In the genomic region with DNA sequence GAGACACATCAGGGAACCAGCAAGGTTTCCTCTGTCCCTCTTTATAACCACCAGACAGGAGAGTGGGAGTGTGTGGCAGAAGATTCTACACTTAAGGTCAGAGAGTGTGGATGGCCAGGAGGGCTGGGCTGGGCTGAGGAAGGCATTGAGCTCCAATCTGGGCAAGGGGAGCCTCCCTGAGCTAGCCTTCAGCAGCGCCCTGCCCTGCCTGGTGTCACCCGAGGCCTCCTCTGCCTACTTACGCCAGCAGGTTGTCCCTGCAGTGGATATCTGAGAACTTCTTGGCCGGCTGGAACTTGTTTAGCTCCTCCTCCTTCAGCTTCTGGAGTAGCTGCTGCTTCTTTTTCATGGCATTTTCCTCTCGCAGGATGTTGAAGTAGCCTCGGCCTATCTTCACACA, we compare ENCODE assay signal across 24 mouse cellular contexts.
A peak's percentile ranks its signal among the peaks of the same experiment; 100 is the strongest.
DNase-seq lines count a peak whose midpoint lies in the region; ATAC-seq and TF ChIP-seq lines count a peak whose summit lies in the region.
"Had no signal": no experiment of that assay in that cellular context is flagged by ENCODE, and none has a peak within 500 bp of the region (broad histone marks: within the 10 kb centered on the region; RNA-seq: fewer than 3 reads in every experiment).

No protein-coding gene starts in this region.

- H3K4me3 ChIP-seq in gastrocnemius, adult 2 months, result no peak overlapping the region
- H3K4me3 ChIP-seq in kidney, embryonic 15.5 days (replicated peaks), result no peak overlapping the region
- no peak overlapping the region for H3K4me3 ChIP-seq in embryonic facial prominence, embryonic 11.5 days (ENCODE audit: low read depth, low read length)
- H3K4me3 ChIP-seq: embryonic facial prominence, embryonic 15.5 days; erythroblast, embryonic 14.5 days; forebrain, embryonic 10.5 days; heart, embryonic 13.5 days; hindbrain, embryonic 12.5 days had no signal

- H3K9me3 ChIP-seq in kidney, embryonic 15.5 days (replicated peaks), result no peaks in the 10 kb centered on the region
- no peaks in the 10 kb centered on the region for H3K9me3 ChIP-seq in embryonic facial prominence, embryonic 11.5 days (replicated peaks; ENCODE audit: control insufficient read depth, low read length)
- H3K9me3 ChIP-seq: forebrain, embryonic 10.5 days; hindbrain, embryonic 12.5 days had no signal

- no peak overlapping the region for H3K9ac ChIP-seq in kidney, embryonic 15.5 days
- H3K9ac ChIP-seq in embryonic facial prominence, embryonic 11.5 days (replicated peaks; ENCODE audit: low read length), result no peak overlapping the region
- H3K9ac ChIP-seq: embryonic facial prominence, embryonic 15.5 days; heart, embryonic 13.5 days; hindbrain, embryonic 12.5 days had no signal

- H3K36me3 ChIP-seq in kidney, embryonic 15.5 days, result no peaks in the 10 kb centered on the region
- H3K36me3 ChIP-seq in embryonic facial prominence, embryonic 11.5 days (replicated peaks; ENCODE audit: control insufficient read depth, insufficient read depth, low read depth, low read length), result no peaks in the 10 kb centered on the region
- H3K36me3 ChIP-seq: embryonic facial prominence, embryonic 15.5 days; forebrain, embryonic 10.5 days; heart, embryonic 13.5 days; hindbrain, embryonic 12.5 days had no signal

- H3K27me3 ChIP-seq in kidney, embryonic 15.5 days, result peaks cover 4% of the 10 kb centered on the region; the same call in 1 of the 2 replicates
- no peaks in the 10 kb centered on the region; the same call in 1 of the 2 replicates for H3K27me3 ChIP-seq in embryonic facial prominence, embryonic 11.5 days (ENCODE audit: control insufficient read depth, insufficient read depth, low read length)
- H3K27me3 ChIP-seq: hindbrain, embryonic 12.5 days had no signal

- H3K4me2 ChIP-seq in kidney, embryonic 15.5 days, result no peak overlapping the region
- no peak overlapping the region for H3K4me2 ChIP-seq in embryonic facial prominence, embryonic 11.5 days (ENCODE audit: low read depth, low read length)
- H3K4me2 ChIP-seq: embryonic facial prominence, embryonic 15.5 days; heart, embryonic 13.5 days; hindbrain, embryonic 12.5 days had no signal

- peak; percentile 56 for DNase-seq in gastrocnemius, adult 2 months
- DNase-seq in gastrocnemius, postnatal 14 days, result no peak
- DNase-seq in kidney, postnatal 25 days, result no peak
- peak; percentile 41 for DNase-seq in embryonic facial prominence, embryonic 11.5 days (ENCODE audit: low spot score)
- no peak for DNase-seq in right cerebral cortex, postnatal 4 days
- DNase-seq in adrenal gland, postnatal 4 days (ENCODE audit: low spot score in 2 of 2), result no peak
- DNase-seq: adrenal gland, postnatal 14 days; cerebellum, adult 18-20 months; cerebellum, adult 9-11 months; cerebellum, postnatal 36 days; gastrocnemius, postnatal 10 days; heart, postnatal 10 days; heart, postnatal 4 days had no signal

- intact Hi-C loops in gastrocnemius, adult 2 months (cut with DNase I), result no loop called here
- intact Hi-C loops in gastrocnemius, postnatal 14 days (cut with DNase I; ENCODE audit: low total_unique reads), result no loop called here

- 0 out of 2 replicates have a peak, but pooled peaks have one; percentile 12 for ATAC-seq in kidney, embryonic 15.5 days (replicated peaks; ENCODE audit: low FRiP score)
- no peak for ATAC-seq in embryonic facial prominence, embryonic 11.5 days (replicated peaks; ENCODE audit: insufficient number of reproducible peaks, low FRiP score, low TSS enrichment, low read depth)
- ATAC-seq: activated CD4-positive, CD25-positive, alpha-beta regulatory T cell, adult 4 months; forebrain, embryonic 14.5 days; hindbrain, embryonic 16.5 days; inflammation-experienced regulatory T-cells, adult 6 months; Patski had no signal

- H3K27ac ChIP-seq in gastrocnemius, adult 2 months, result peak overlapping the region; percentile 31; the same call in 1 of the 2 replicates
- H3K27ac ChIP-seq in kidney, embryonic 15.5 days, result no peak overlapping the region
- H3K27ac ChIP-seq in embryonic facial prominence, embryonic 11.5 days (replicated peaks; ENCODE audit: low read depth, low read length), result no peak overlapping the region
- H3K27ac ChIP-seq: embryonic facial prominence, embryonic 15.5 days; forebrain, embryonic 10.5 days; heart, embryonic 13.5 days had no signal

- peaks cover 2% of the 10 kb centered on the region; the same call in 1 of the 2 replicates for H3K4me1 ChIP-seq in kidney, embryonic 15.5 days
- H3K4me1 ChIP-seq in embryonic facial prominence, embryonic 11.5 days (ENCODE audit: control insufficient read depth, insufficient read depth, low read length), result no peaks in the 10 kb centered on the region
- H3K4me1 ChIP-seq: embryonic facial prominence, embryonic 15.5 days; heart, embryonic 13.5 days had no signal

- TF ChIP-seq CTCF in gastrocnemius, adult 2 months (IDR thresholded peaks at IDR 0.05), result no peak

- 16% methylated on average over 6 of the region's 6 CpGs for WGBS in kidney, embryonic 15.5 days
- whole genome bisulfite sequencing in embryonic facial prominence, embryonic 11.5 days, result 33% methylated on average over 6 of the region's 6 CpGs

Comparison
In these comparisons a context has a peak if more than half of its experiments do, and no peak if none do; other contexts are left out.
1. DNase-seq: peak in gastrocnemius, adult 2 months (single experiment) and embryonic facial prominence, embryonic 11.5 days (single experiment); none in gastrocnemius, postnatal 14 days (single experiment), kidney, postnatal 25 days (0 of 2), right cerebral cortex, postnatal 4 days (single experiment) and adrenal gland, postnatal 4 days (0 of 2).